Mouse (Mus musculus) small intestine, adult 2 months (tissue): Measurements from ENCODE around the gene Entpd6. TPM values are rescaled to one million over a fixed set of nuclear protein-coding genes. Genes with fewer than 3 reads are reported as not detected.

ENCODE experiments used
- H3K27ac ChIP-seq: fragments of 200-500 bp; 2 replicates; pipeline ENCODE4 v1.5.1; 2012; ENCODE audit warnings: low read depth, low read length, control low read depth, inconsistent platforms; ENCODE audit not compliant: insufficient read depth
- H3K27me3 ChIP-seq: fragments of 200-500 bp; 2 replicates; pipeline ENCODE4 v1.6.1; 2012; ENCODE audit warnings: mild to moderate bottlenecking, moderate library complexity, low read length, inconsistent platforms; ENCODE audit not compliant: control insufficient read depth, insufficient read depth
- H3K36me3 ChIP-seq: fragments of 200-500 bp; 2 replicates; pipeline ENCODE4 v1.6.1; 2012; ENCODE audit warnings: mild to moderate bottlenecking, low read length, control low read depth, inconsistent platforms; ENCODE audit not compliant: control insufficient read depth, insufficient read depth
- H3K4me1 ChIP-seq: fragments of 200-500 bp; 2 replicates; pipeline ENCODE4 v1.6.1; 2012; ENCODE audit warnings: low read length, inconsistent platforms, mixed read lengths; ENCODE audit not compliant: control insufficient read depth, insufficient read depth, insufficient read length
- H3K4me3 ChIP-seq: fragments of 200-500 bp; 2 replicates; pipeline ENCODE4 v1.5.1; 2012; ENCODE audit warnings: low read depth, mild to moderate bottlenecking, control low read depth, inconsistent platforms, low read length, moderate library complexity
- CTCF ChIP-seq: fragments of 200-500 bp; IDR thresholded peaks from 2 replicates; pipeline ENCODE4 v1.5.1; 2012; ENCODE audit warnings: low read depth, mild to moderate bottlenecking, control low read depth, inconsistent platforms, low read length, moderate library complexity, mixed read lengths; ENCODE audit not compliant: insufficient replicate concordance, insufficient read length; ENCODE audit errors: extremely low read depth
- POLR2A ChIP-seq: fragments of 200-500 bp; IDR thresholded peaks from 2 replicates; pipeline ENCODE4 v1.6.1; 2012; ENCODE audit warnings: low read depth, mild to moderate bottlenecking, control low read depth, inconsistent platforms, low read length, moderate library complexity
- WGBS: fragments of 180-500 bp; shearing (Covaris S2); methylation state at CpG from one replicate; pipeline ENCODE4 v1.1.7; 2018; 5-methylcytosine and 5-hydroxymethylcytosine counted together
- polyA plus RNA-seq: library from polyadenylated mRNA; depleted of rRNA; stranded (reverse); fragments of >200 nt; gene quantifications from 2 replicates; pipeline ENCODE4 v1.2.3, GENCODE M21; 2012

Gene Entpd6
- polyA plus RNA-seq, 1 experiment: 19.8 TPM

GRCm38 (mm10) chr2:150749283-150749682, 441 bp downstream of the Entpd6 start:
- peak overlapping the region; percentile 72 for H3K4me3 ChIP-seq
- H3K27me3 ChIP-seq: no peaks in the 10 kb centered on the region
- WGBS: under 1% methylated on average over 24 of the region's 24 CpGs
- H3K27ac ChIP-seq: peak overlapping the region; percentile 66
- TF ChIP-seq POLR2A (no peak), CTCF (no peak)
- peaks cover 9% of the 10 kb centered on the region; the same call in 1 of the 2 replicates for H3K36me3 ChIP-seq
- H3K4me1 ChIP-seq: peaks cover 11% of the 10 kb centered on the region; the same call in 1 of the 2 replicates

- 27% methylated on average over 13 of the region's 13 CpGs for WGBS
- H3K27me3 ChIP-seq: no peaks in the 10 kb centered on the region
- peaks cover 5% of the 10 kb centered on the region; the same call in 1 of the 2 replicates for H3K4me1 ChIP-seq
- H3K27ac ChIP-seq: no peak overlapping the region
- peak; percentile 12; the same call in 1 of the 2 replicates for TF ChIP-seq POLR2A
- peak; percentile 21; the same call in 1 of the 2 replicates for TF ChIP-seq CTCF
- H3K4me3 ChIP-seq: peak overlapping the region; percentile 32
- H3K36me3 ChIP-seq: peaks cover 10% of the 10 kb centered on the region; the same call in 1 of the 2 replicates
Observed at GRCm38 (mm10) chr2:150750129-150750979, 1.5 kb downstream of the Entpd6 start.

- no peak overlapping the region for H3K4me3 ChIP-seq
- 86% methylated on average over 3 of the region's 3 CpGs for WGBS
- TF ChIP-seq POLR2A: no peak
- TF ChIP-seq CTCF: no peak
- peaks cover 5% of the 10 kb centered on the region; the same call in 1 of the 2 replicates for H3K4me1 ChIP-seq
- peaks cover 36% of the 10 kb centered on the region for H3K36me3 ChIP-seq
- H3K27ac ChIP-seq: no peak overlapping the region
- no peaks in the 10 kb centered on the region for H3K27me3 ChIP-seq
Observed at GRCm38 (mm10) chr2:150755016-150755415, 6.2 kb downstream of the Entpd6 start.

- no peak overlapping the region for H3K27ac ChIP-seq
- TF ChIP-seq CTCF: no peak
- no peak for TF ChIP-seq POLR2A
- 88% methylated on average over 7 of the region's 7 CpGs for WGBS
- peaks cover 6% of the 10 kb centered on the region; the same call in 1 of the 2 replicates for H3K4me1 ChIP-seq
- H3K27me3 ChIP-seq: no peaks in the 10 kb centered on the region
- H3K36me3 ChIP-seq: peaks cover 54% of the 10 kb centered on the region
- no peak overlapping the region for H3K4me3 ChIP-seq
Observed at GRCm38 (mm10) chr2:150761476-150761875, 12.6 kb downstream of the Entpd6 start.

GRCm38 (mm10) chr2:150765619-150766018, 16.8 kb downstream of the Entpd6 start:
- Histone ChIP-seq H3K36me3 (peaks cover 38% of the 10 kb centered on the region), H3K27me3 (no peaks in the 10 kb centered on the region), H3K4me1 (peaks cover 20% of the 10 kb centered on the region), H3K27ac (no peak overlapping the region), H3K4me3 (no peak overlapping the region)
- no peak for TF ChIP-seq CTCF
- TF ChIP-seq POLR2A: no peak
- WGBS: 58% methylated on average over 2 of the region's 2 CpGs

GRCm38 (mm10) chr2:150766083-150766862, 17.4 kb downstream of the Entpd6 start:
- peak overlapping the region; percentile 46; the same call in 1 of the 2 replicates for H3K27ac ChIP-seq
- H3K4me3 ChIP-seq: no peak overlapping the region
- TF ChIP-seq CTCF: no peak
- no peak for TF ChIP-seq POLR2A
- 50% methylated on average over 4 of the region's 4 CpGs for WGBS
- peaks cover 34% of the 10 kb centered on the region for H3K36me3 ChIP-seq
- no peaks in the 10 kb centered on the region for H3K27me3 ChIP-seq
- H3K4me1 ChIP-seq: peaks cover 26% of the 10 kb centered on the region
